Mouse (Mus musculus) frontal cortex, adult 2 months (tissue): ENCODE results near the gene Tuba1a. TPM values are rescaled to one million over a fixed set of nuclear protein-coding genes. Genes with fewer than 3 reads are reported as not detected.

Source experiments
- DNase-seq, 2 experiments: peaks; one replicate each; pipeline ENCODE4 v3.0.0; 2022; ENCODE audit warnings: low spot score in 1 of 2; ENCODE audit errors: extremely low spot score in 1 of 2
- polyA plus RNA-seq: library from polyadenylated mRNA; depleted of rRNA; stranded (reverse); fragments of >200 nt; gene quantifications from 2 replicates; pipeline ENCODE4 v1.2.3, GENCODE M21; 2012; rRNA removed

Gene Tuba1a
- 1,817 and 1,854 TPM in 2 replicates for polyA plus RNA-seq

- DNase-seq, result peak; percentile 96 to 98
Observed at GRCm38 (mm10) chr15:98953401-98954356, at the start of gene Tuba1a, which contains the start of gene Gm49450. Gene Tuba1a (minus strand): TSS chr15:98953703. Gene Gm49450 (minus strand): TSS chr15:98953551.

GRCm38 (mm10) chr15:99001451-99001931 is 48.0 kb upstream of the Tuba1a start:
- no peak for DNase-seq

- peak in 1 of 2 experiments; percentile 83 for DNase-seq
Observed at GRCm38 (mm10) chr15:99000535-99001283, 47.2 kb upstream of the Tuba1a start.

GRCm38 (mm10) chr15:98998775-98999157 is 45.3 kb upstream of the Tuba1a start:
- no peak for DNase-seq

- DNase-seq, result no peak
Observed at GRCm38 (mm10) chr15:98997938-98998774, 44.7 kb upstream of the Tuba1a start.

- no peak for DNase-seq
Observed at GRCm38 (mm10) chr15:98996840-98997239, 43.3 kb upstream of the Tuba1a start.

- no peak for DNase-seq
Observed at GRCm38 (mm10) chr15:98994957-98995520, 41.5 kb upstream of the Tuba1a start.

- DNase-seq, result peak; percentile 69 to 93
Observed at GRCm38 (mm10) chr15:98993865-98994264, 40.4 kb upstream of the Tuba1a start.

- DNase-seq, result peak; percentile 83 to 96
Observed at GRCm38 (mm10) chr15:98993093-98993793, 39.7 kb upstream of the Tuba1a start.

- peak; percentile 88 to 89 for DNase-seq
Observed at GRCm38 (mm10) chr15:98992086-98992912, 38.8 kb upstream of the Tuba1a start.

GRCm38 (mm10) chr15:98991540-98992050 is 38.1 kb upstream of the Tuba1a start:
- no peak for DNase-seq

- DNase-seq, result no peak
Observed at GRCm38 (mm10) chr15:98990669-98991539, 37.4 kb upstream of the Tuba1a start.

- DNase-seq, result no peak
Observed at GRCm38 (mm10) chr15:98989701-98990430, 36.4 kb upstream of the Tuba1a start.

- no peak for DNase-seq
Observed at GRCm38 (mm10) chr15:98988787-98989186, 35.3 kb upstream of the Tuba1a start.

GRCm38 (mm10) chr15:98987661-98988181 is 34.2 kb upstream of the Tuba1a start:
- DNase-seq, result no peak

- DNase-seq, result no peak
Observed at GRCm38 (mm10) chr15:98987077-98987630, 33.7 kb upstream of the Tuba1a start.
